Mouse (Mus musculus) brain, embryonic 14.5 days (tissue): ENCODE measurements around the gene Tulp1.

Experiments used
- CTCF ChIP-seq: fragments of 200-500 bp; IDR thresholded peaks from 2 replicates; pipeline ENCODE4 v1.5.1; 2012; ENCODE audit warnings: inconsistent platforms, mild to moderate bottlenecking, moderate library complexity, borderline replicate concordance; ENCODE audit not compliant: insufficient read depth, insufficient read length; ENCODE audit errors: extremely low read depth
- POLR2A ChIP-seq: fragments of 200-500 bp; IDR thresholded peaks from 2 replicates; pipeline ENCODE4 v1.6.1; 2012; ENCODE audit warnings: mild to moderate bottlenecking, inconsistent platforms, borderline replicate concordance; ENCODE audit not compliant: poor library complexity, insufficient read depth, insufficient read length, severe bottlenecking; ENCODE audit errors: extremely low read depth

GRCm38 (mm10) chr17:28310831-28311230 lies 54.2 kb downstream of the Tulp1 start:
- TF ChIP-seq POLR2A (no peak), CTCF (no peak)
